Mouse (Mus musculus) CH12.LX (cell line): Measurements from ENCODE around the gene Smyd5.

Experiments
- CTCF ChIP-seq, 2 experiments: IDR thresholded peaks in 1 of 2; conservative IDR thresholded peaks in 1 of 2; 2 replicates each; pipeline ENCODE4 v1.5.1; 2011 to 2012; ENCODE audit warnings: low read depth in 2 of 2, low read length in 2 of 2, improper control_type of control experiment in 1 of 2, inconsistent platforms in 1 of 2, mild to moderate bottlenecking in 1 of 2, moderate library complexity in 1 of 2
- EP300 ChIP-seq: IDR thresholded peaks from 2 replicates; pipeline ENCODE4 v1.6.1; 2011; ENCODE audit warnings: low read length, improper control_type of control experiment
- GABPA ChIP-seq: IDR thresholded peaks from 2 replicates; pipeline ENCODE4 v1.6.1; 2012; ENCODE audit warnings: low read depth, low read length, improper control_type of control experiment, inconsistent platforms; ENCODE audit not compliant: insufficient replicate concordance
- HCFC1 ChIP-seq: IDR thresholded peaks from 2 replicates; pipeline ENCODE4 v1.6.1; 2012; ENCODE audit warnings: low read depth, mild to moderate bottlenecking, inconsistent platforms, low read length, improper control_type of control experiment
- MAFK ChIP-seq: IDR thresholded peaks from 2 replicates; pipeline ENCODE4 v1.6.1; 2011; ENCODE audit warnings: low read length, improper control_type of control experiment; ENCODE audit not compliant: insufficient replicate concordance
- MAX ChIP-seq: IDR thresholded peaks from 2 replicates; pipeline ENCODE4 v1.6.1; 2011; ENCODE audit warnings: low read length, improper control_type of control experiment
- NELFE ChIP-seq: IDR thresholded peaks from 2 replicates; pipeline ENCODE4 v1.6.1; 2011; ENCODE audit warnings: low read depth, low read length, improper control_type of control experiment
- POLR2A ChIP-seq: IDR thresholded peaks from 2 replicates; pipeline ENCODE4 v1.6.1; 2011; ENCODE audit warnings: low read depth, mild to moderate bottlenecking, improper control_type of control experiment, low read length
- RAD21 ChIP-seq: IDR thresholded peaks from 2 replicates; pipeline ENCODE4 v1.6.1; 2011; ENCODE audit warnings: low read depth, mild to moderate bottlenecking, low read length, improper control_type of control experiment, moderate library complexity
- SMC3 ChIP-seq: IDR thresholded peaks from 2 replicates; pipeline ENCODE4 v1.6.1; 2011; ENCODE audit warnings: low read depth, low read length, improper control_type of control experiment
- USF2 ChIP-seq: conservative IDR thresholded peaks from 2 replicates; pipeline ENCODE4 v1.6.1; 2011; ENCODE audit warnings: low read depth, low read length, improper control_type of control experiment
- ZC3H11A ChIP-seq: IDR thresholded peaks from 2 replicates; pipeline ENCODE4 v1.6.1; 2012; ENCODE audit warnings: low read depth, mild to moderate bottlenecking, inconsistent platforms, low read length, improper control_type of control experiment
- ZNF384 ChIP-seq: IDR thresholded peaks from 2 replicates; pipeline ENCODE4 v1.6.1; 2012; ENCODE audit warnings: low read depth, low read length, improper control_type of control experiment, inconsistent platforms

DNA sequence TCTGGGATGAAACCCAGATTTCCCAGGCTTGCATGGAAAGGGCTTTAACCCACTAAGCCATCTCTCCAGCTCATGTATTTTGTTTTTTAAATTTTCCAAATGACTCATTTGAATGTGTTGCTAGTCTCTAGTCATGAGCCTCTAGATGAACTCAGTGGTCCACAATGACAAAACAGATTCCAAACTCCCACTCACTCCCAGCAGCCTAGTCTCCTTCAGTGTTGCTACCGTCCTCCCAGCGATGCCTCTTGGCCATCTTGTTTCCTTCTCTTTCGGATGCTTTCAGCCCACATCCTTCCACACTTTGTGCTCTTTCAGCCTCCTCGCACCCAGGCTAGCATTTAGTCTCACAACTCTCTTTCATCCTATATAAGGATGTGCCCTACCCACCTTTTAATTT lies 58.5 kb downstream of the Smyd5 start:
- TF ChIP-seq MAFK, result no peak
- no peak for TF ChIP-seq CTCF (conservative IDR thresholded peaks at IDR 0.05 in 1 of 2, IDR thresholded peaks at IDR 0.05 in 1 of 2; ENCODE audit: low read depth in 2 of 2, low read length in 2 of 2)
- no peak for TF ChIP-seq EP300
- no peak for TF ChIP-seq GABPA
- TF ChIP-seq USF2, result no peak
- no peak for TF ChIP-seq RAD21
- TF ChIP-seq POLR2A, result no peak
- no peak for TF ChIP-seq MAX
- no peak for TF ChIP-seq ZNF384
- no peak for TF ChIP-seq NELFE
- TF ChIP-seq SMC3, result no peak
- TF ChIP-seq HCFC1, result no peak
- no peak for TF ChIP-seq ZC3H11A
